Mouse (Mus musculus) liver, embryonic 14.5 days (tissue): ENCODE data around the gene Spata13. TPM values are rescaled to one million over a fixed set of nuclear protein-coding genes. Genes with fewer than 3 reads are reported as not detected.
A peak's percentile ranks its signal among the peaks of the same experiment; 100 is the strongest.

Experiments used
- ATAC-seq: fragments of 200-750 bp; cut with Nextera tagmentation; 2 replicates; pipeline ENCODE4 v1.8.0; 2017; ENCODE audit warnings: moderate number of reproducible peaks, mild to moderate bottlenecking, moderate library complexity; ENCODE audit not compliant: insufficient read depth
- DNase-seq, 3 experiments: peaks; one replicate each; pipeline ENCODE4 v3.0.0-alpha.2; 2012 to 2013; ENCODE audit warnings: low read depth in 3 of 3, low spot score in 3 of 3
- H3K27ac ChIP-seq: fragments of 300-500 bp; sonication (generic); 2 replicates; pipeline ENCODE4 v1.5.1; 2014; ENCODE audit warnings: moderate library complexity, mild to moderate bottlenecking, control low read depth, inconsistent platforms
- H3K27me3 ChIP-seq: fragments of 300-500 bp; sonication (generic); 2 replicates; pipeline ENCODE4 v1.6.1; 2014; ENCODE audit warnings: mild to moderate bottlenecking, low read length, moderate library complexity; ENCODE audit not compliant: control insufficient read depth, insufficient read depth
- H3K36me3 ChIP-seq: fragments of 300-500 bp; sonication (generic); replicated peaks from 2 replicates; pipeline ENCODE4 v1.6.1; 2014; ENCODE audit warnings: low read depth; ENCODE audit not compliant: control insufficient read depth, insufficient read depth
- H3K4me1 ChIP-seq, 2 experiments: fragments of 200-500 bp in 1 of 2; fragments of 300-500 bp in 1 of 2; sonication (generic) in 1 of 2; replicated peaks; 2 replicates each; pipeline ENCODE4 v1.6.1; 2012 to 2014; ENCODE audit warnings: antibody characterized with exemption in 1 of 2, inconsistent platforms in 1 of 2, low read length in 1 of 2; ENCODE audit not compliant: control insufficient read depth in 2 of 2, insufficient read depth in 2 of 2
- H3K4me2 ChIP-seq: fragments of 300-500 bp; sonication (generic); 2 replicates; pipeline ENCODE4 v1.6.1; 2014; ENCODE audit warnings: low read depth, mild to moderate bottlenecking, control low read depth, moderate library complexity
- H3K4me3 ChIP-seq, 2 experiments: fragments of 200-500 bp in 1 of 2; fragments of 300-500 bp in 1 of 2; sonication (generic) in 1 of 2; 2 replicates each; pipeline ENCODE4 v1.5.1; 2012 to 2014; ENCODE audit warnings: low read depth in 2 of 2, low read length in 2 of 2, mild to moderate bottlenecking in 2 of 2, control low read depth in 1 of 2, inconsistent platforms in 1 of 2, moderate library complexity in 1 of 2; ENCODE audit not compliant: insufficient read depth in 1 of 2
- H3K9ac ChIP-seq: fragments of 300-500 bp; sonication (generic); replicated peaks from 2 replicates; pipeline ENCODE4 v1.6.1; 2014; ENCODE audit warnings: mild to moderate bottlenecking, control low read depth, moderate library complexity
- H3K9me3 ChIP-seq: fragments of 300-500 bp; sonication (generic); 2 replicates; pipeline ENCODE4 v1.6.1; 2016; ENCODE audit warnings: low read length, mixed read lengths; ENCODE audit not compliant: control insufficient read depth
- CTCF ChIP-seq: IDR thresholded peaks from 2 replicates; pipeline ENCODE4 v1.5.1; 2016; ENCODE audit warnings: antibody characterized with exemption, low read depth, control low read depth
- EP300 ChIP-seq: IDR thresholded peaks from 2 replicates; pipeline ENCODE4 v1.6.1; 2016; ENCODE audit warnings: antibody characterized with exemption, low read depth
- WGBS: fragments of 180-500 bp; shearing (Covaris S2); extraction: QIAGEN DNeasy Blood & Tissue Kit; methylation state at CpG from one replicate; pipeline ENCODE4 v1.1.7; 2014; ENCODE audit not compliant: insufficient replicate concordance; 5-methylcytosine and 5-hydroxymethylcytosine counted together
- polyA plus RNA-seq, 2 experiments: library from polyadenylated mRNA; depleted of rRNA in 1 of 2; stranded (reverse) in 1 of 2; unstranded in 1 of 2; fragments of >200 nt; fragmentation: Nextera tagmentation in 1 of 2; extraction: Ambion mirVana in 1 of 2; gene quantifications; 2 replicates each; pipeline versions ENCODE4 v1.2.1 to v1.2.3; 2012 to 2014

Gene Spata13
- polyA plus RNA-seq, 2 experiments = 5.5 to 14.1 TPM

DNA sequence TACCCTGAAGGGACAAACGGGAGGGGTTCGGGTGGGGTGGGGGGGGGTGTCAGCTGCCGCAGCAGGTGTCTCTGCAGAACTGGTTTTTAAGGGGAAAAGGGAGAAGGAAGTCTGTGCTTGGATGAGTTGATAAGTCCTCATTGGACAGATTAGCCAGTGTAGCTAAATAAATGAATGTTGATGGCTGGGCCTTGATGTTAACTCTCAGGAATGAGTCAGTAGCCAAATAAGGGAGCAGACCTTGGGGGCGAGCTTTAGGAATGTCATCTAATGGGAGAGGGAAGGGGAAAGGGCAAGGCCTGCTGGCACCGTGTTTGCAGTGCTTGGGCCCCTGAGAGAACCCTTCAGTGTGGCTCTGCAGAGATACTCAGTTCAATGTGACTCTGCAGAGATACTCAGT, 12.6 kb downstream of the Spata13 start:
- no peaks in the 10 kb centered on the region for H3K9me3 ChIP-seq
- H3K4me1 ChIP-seq = peaks cover 0 to 15% of the 10 kb centered on the region in 2 experiments
- H3K4me3 ChIP-seq = no peak overlapping the region
- no peak for TF ChIP-seq CTCF
- no peak for TF ChIP-seq EP300
- no peak overlapping the region for H3K4me2 ChIP-seq
- H3K9ac ChIP-seq = no peak overlapping the region
- 69% methylated on average over 5 of the region's 5 CpGs for WGBS
- DNase-seq (no peak), ATAC-seq (no peak)
- no peaks in the 10 kb centered on the region; the same call in 1 of the 2 replicates for H3K36me3 ChIP-seq
- H3K27ac ChIP-seq = no peak overlapping the region
- no peaks in the 10 kb centered on the region for H3K27me3 ChIP-seq

GRCm38 (mm10) chr14:60647885-60648284, 14.1 kb downstream of the Spata13 start:
- no peak for TF ChIP-seq EP300
- TF ChIP-seq CTCF = no peak
- WGBS = 85% methylated on average over 7 of the region's 7 CpGs
- H3K4me1 ChIP-seq = peaks cover 10 to 21% of the 10 kb centered on the region in 2 experiments

GRCm38 (mm10) chr14:60648956-60649355, 15.2 kb downstream of the Spata13 start:
- no peak overlapping the region for H3K9ac ChIP-seq

More at GRCm38 (mm10) chr14:60647885-60648284, 14.1 kb downstream of the Spata13 start:
- ATAC-seq (no peak), DNase-seq (no peak)
- Histone ChIP-seq H3K27me3 (no peaks in the 10 kb centered on the region), H3K36me3 (no peaks in the 10 kb centered on the region; the same call in 1 of the 2 replicates), H3K9ac (no peak overlapping the region), H3K9me3 (no peaks in the 10 kb centered on the region), H3K4me3 (no peak overlapping the region), H3K27ac (no peak overlapping the region), H3K4me2 (no peak overlapping the region)

GRCm38 (mm10) chr14:60653184-60653583, 19.4 kb downstream of the Spata13 start:
- Histone ChIP-seq H3K4me1 (peaks cover 48 to 61% of the 10 kb centered on the region in 2 experiments), H3K27ac (peak overlapping the region; percentile 60)

More at GRCm38 (mm10) chr14:60648956-60649355, 15.2 kb downstream of the Spata13 start:
- H3K4me1 ChIP-seq = peaks cover 18 to 28% of the 10 kb centered on the region in 2 experiments
- no peaks in the 10 kb centered on the region; the same call in 1 of the 2 replicates for H3K36me3 ChIP-seq
- DNase-seq (no peak), ATAC-seq (no peak)
- WGBS = 67% methylated on average over 1 of the region's 1 CpGs
- TF ChIP-seq EP300 (no peak), CTCF (no peak)
- H3K9me3 ChIP-seq = no peaks in the 10 kb centered on the region
- no peak overlapping the region for H3K4me3 ChIP-seq
- no peaks in the 10 kb centered on the region for H3K27me3 ChIP-seq
- H3K27ac ChIP-seq = no peak overlapping the region
- no peak overlapping the region for H3K4me2 ChIP-seq

DNA sequence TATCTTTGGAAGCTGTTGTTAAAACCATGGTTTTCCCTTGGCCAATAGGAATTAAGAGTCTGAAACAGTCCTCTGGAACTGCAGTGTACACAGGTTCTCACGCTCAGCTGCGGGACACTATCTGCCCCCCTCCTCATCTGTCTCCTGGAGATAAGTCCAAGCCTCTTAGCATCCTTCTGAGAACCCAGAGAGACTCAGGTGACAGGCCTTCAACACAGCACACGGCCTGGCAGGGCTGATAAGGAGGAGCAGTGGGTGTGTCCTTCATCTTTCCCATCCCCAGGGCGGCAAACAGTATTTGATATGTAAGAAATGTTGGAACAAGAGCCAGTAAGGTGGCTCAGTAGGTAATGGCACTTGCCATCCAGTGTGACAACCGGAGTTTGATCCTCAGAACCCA, 20.2 kb downstream of the Spata13 start:
- DNase-seq = peak; percentile 97
- Histone ChIP-seq H3K9me3 (no peaks in the 10 kb centered on the region), H3K27me3 (no peaks in the 10 kb centered on the region), H3K27ac (peak overlapping the region; percentile 94), H3K4me2 (peak overlapping the region; percentile 80), H3K4me3 (peak overlapping the region; percentile 41 to 53), H3K36me3 (no peaks in the 10 kb centered on the region), H3K9ac (peak overlapping the region; percentile 72), H3K4me1 (peaks cover 53 to 63% of the 10 kb centered on the region in 2 experiments)
- peak; percentile 99 for ATAC-seq
- WGBS = 9% methylated on average over 5 of the region's 5 CpGs
- TF ChIP-seq CTCF = no peak
- TF ChIP-seq EP300 = peak; percentile 98

More at GRCm38 (mm10) chr14:60653184-60653583, 19.4 kb downstream of the Spata13 start:
- no peak for ATAC-seq
- TF ChIP-seq EP300 (no peak), CTCF (no peak)
- no peak for DNase-seq
- Histone ChIP-seq H3K9me3 (no peaks in the 10 kb centered on the region), H3K9ac (no peak overlapping the region; the same call in 1 of the 2 replicates), H3K4me3 (no peak overlapping the region), H3K4me2 (peak overlapping the region; percentile 80), H3K27me3 (no peaks in the 10 kb centered on the region), H3K36me3 (no peaks in the 10 kb centered on the region; the same call in 1 of the 2 replicates)
- WGBS = 68% methylated on average over 4 of the region's 4 CpGs
